Mouse (Mus musculus): ENCODE measurements around the gene Trpv1.

The Trpv1 gene

DNA sequence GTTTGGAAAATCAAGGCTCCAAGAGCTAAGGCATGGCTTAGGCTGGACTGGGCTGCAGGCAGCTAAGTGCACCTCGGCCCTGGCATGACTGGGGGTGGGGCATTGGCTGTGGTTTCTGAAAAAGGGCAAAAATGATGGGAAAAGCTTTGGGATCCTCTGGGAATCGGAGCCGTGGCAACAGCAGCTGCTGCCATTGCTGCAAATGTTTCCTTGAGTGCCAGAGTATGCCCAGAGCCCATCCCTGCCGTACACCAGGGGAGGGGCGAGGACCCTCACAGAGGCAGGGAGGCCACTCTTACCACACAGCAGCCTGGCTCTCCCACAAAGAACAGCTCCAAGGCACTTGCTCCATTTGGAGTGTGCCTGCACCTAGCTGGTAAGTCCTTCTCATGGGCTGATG is at the start of gene Trpv1:
Trpv1 (plus strand) TSS at position 301 of the 400 bp plus-strand sequence.
- no peak for DNase-seq

DNA sequence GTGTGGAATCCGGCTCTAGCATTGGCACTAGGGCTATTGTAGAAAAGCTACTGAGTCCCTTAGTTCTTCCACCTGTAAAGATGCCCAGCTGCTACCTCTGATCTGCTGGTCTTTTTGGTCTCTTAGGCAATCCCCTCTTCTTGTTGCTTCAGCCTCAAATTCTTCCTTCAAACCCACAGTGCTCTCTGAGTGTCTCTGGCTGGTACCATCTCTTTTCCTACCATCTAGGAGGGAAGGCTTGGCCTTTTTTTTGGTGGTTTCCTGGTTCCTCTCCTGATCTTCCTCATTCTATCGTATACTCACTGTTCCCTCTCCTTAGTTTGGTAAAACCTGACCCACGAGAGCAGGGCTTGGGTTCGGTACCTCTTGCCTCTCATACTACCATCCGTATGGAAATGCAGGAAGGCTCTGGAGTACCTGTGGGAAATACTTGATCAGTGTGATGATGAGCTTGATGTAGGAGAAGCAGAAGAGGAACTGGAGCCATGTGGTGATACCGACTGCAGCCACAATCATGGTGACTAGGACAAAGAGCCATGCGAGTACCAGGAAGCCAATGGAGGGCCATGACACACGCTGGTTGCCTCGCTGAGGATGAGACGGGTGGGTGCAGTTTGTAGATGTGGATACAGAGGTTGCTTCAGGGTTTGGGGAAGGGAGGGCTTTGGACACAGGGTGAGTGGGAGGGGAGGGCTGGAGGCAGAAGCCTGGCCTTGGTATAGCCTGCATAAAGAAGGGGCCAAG is 48.0 kb upstream of the Trpv1 start:
- DNase-seq, result no peak

DNA sequence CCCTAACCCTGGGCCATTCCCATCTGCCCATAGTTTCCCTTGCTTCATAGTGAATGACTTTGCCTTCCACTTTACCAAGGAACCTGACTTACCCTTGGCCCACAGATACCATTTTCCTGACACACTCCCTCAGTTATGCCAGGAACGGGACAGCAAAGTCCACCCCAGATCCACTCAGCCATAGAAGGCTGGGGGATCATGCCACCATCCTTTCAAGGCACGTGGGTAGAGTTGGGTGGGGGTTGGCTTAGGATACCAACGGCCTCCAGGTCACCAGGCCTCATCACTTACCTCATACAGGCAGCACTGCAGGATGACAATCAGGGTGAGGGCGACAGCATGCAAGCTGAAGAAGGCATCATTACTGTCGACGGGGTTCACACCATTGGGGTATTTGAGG is 46.9 kb upstream of the Trpv1 start:
- DNase-seq, result no peak

DNA sequence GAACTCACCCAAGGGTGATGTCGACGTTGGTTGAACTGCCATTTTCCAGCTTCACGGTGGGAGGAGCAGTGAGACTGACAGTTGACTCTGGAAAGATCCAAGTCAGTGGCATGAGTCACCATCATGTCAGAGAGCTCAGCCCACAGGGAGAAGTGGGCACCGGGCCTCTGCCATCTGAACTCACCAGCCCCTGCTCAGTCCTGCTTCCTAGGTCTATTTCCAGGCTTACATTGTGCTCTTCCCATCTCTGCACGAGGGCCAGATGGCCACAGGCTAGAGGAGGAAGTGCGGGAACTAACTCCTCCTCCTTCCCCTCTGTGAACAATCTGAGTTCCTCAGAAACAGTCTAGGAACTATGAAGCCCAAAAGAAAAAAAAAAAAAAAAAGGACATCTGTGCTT is 41.0 kb upstream of the Trpv1 start:
- no peak for DNase-seq

DNA sequence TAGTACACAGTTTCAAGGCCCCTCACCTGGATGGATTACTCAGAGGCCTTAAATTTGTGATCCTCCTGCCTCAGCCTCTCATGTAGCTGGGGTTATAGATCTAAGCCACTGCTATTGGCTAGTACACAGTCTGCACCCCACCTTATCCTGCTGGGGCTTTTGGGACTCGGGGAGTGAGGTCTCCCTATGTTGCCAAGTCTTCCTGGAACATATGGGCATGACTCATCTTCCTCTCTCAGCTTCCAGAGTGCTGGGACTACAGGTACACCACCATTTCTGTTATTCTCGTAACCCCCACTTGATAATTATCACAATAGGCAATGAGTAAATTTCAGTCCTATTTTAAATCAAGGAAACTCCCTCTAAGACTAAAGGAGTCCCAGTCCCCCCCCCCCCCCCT is 39.6 kb upstream of the Trpv1 start:
- no peak for DNase-seq

DNA sequence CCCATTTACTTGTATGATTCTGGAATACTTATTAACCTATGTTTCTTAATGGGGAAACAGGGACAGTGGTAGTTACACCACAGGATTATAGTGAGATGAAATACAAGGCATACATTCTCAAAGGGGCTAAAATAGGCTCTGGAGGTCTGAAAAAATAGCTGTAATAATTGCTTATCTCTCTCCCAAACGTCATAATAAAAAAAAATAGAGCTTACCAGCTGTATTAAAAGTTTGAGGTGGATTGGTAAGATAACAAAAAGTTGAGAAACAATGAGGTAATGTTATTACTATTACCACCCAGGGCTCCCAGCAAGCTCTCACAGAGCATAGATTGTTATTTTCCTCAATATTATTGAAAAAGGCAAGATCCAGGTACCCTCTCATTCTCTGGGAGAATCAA is 35.9 kb upstream of the Trpv1 start:
- DNase-seq, result no peak

DNA sequence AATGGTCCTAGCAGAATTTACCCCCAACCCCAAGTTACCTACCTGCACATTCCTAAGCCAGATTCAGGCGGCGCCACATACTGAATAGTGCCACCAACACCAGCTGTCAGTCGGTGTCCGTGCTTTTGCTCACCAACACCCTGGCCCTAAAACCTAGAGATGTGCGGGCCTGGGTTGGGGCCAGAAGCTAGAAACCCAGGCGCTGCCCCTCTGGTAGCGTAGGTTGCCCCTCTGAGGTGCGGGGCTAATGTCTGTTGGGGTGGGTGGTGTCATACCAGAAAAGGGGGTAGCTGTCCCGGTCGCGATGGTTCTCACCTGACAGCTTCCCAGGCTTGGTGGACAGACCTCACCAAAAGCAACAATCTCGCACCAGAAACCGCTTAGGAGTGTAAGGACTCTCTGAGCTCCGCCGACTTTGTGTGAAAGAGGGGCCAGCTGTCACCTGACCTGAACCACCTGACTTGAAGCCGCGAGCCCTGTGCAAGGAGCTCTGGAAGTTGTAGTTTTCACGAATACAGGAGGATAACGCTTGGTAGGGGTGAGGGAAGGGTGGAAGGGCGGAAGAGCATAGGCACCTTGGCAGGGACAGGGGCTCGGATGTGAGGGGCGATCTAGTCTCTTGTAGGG is 35.4 kb upstream of the Trpv1 start, which contains the start of gene Ctns:
Ctns (minus strand) TSS at position 440 of the 627 bp plus-strand sequence.
- peak; percentile 86 for DNase-seq

DNA sequence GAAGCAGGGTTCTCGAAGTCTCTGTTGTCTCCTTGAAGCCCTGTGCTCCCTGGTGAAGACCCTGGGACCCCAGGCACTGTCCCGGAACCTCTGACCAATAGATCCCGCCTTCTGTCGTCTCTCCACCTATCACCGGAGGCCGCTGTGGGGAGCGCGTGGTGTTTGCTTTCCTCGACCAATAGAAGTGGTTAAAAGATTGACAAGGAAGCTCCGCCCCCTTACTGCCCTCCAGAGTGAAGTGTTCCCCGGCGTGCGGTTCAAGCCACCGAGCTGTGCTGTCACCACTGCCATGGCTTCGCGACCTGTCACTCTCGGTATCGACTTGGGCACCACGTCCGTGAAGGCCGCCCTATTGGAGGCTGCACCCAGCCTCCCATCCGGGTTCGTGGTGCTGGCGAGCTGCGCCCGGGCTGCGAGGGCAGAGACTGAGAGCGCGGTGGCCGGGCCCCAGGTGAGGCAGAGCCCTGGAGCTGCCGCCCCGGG is 34.8 kb upstream of the Trpv1 start, which contains the start of gene Shpk:
Shpk (plus strand) TSS at position 231 of the 483 bp plus-strand sequence.
- DNase-seq, result peak; percentile 95

DNA sequence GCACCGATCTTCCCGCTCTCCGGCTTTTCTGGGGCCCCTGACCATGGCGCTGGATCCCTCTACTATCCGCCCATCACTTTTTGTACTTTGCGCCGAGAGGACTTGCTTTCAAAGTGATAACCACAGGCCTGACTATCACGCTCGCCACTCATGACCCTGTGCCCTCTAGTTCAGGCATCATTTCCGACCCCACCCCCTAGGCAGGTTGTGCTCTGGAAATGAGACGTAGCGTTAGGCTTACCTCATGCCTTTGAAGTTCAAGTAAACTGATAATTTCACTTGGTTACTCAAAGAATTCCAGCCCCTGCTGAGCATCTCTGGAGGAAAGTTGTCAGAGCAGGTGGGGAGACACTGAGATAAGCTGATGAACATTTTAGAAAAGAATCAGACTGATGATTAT is 34.2 kb upstream of the Trpv1 start:
- DNase-seq, result no peak

DNA sequence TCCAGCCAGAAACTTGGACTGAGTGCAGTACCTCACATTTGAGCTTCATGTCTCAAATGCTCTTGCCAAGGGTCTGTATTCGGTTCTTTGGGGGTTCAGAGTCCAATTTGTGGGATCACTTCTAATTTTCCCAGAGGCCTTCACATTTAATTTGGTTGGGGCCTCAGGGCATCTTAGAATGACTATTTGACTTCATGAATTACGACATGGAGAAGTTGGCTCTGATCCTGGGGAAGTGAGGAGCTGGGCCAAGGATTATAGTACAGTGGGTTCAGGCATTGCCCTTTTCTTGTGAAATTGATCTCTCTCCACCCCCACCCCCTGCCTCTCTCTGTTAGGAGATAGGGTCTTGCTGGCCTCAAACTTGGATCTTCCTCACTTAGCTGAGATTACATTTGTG is 33.1 kb upstream of the Trpv1 start:
- no peak for DNase-seq

DNA sequence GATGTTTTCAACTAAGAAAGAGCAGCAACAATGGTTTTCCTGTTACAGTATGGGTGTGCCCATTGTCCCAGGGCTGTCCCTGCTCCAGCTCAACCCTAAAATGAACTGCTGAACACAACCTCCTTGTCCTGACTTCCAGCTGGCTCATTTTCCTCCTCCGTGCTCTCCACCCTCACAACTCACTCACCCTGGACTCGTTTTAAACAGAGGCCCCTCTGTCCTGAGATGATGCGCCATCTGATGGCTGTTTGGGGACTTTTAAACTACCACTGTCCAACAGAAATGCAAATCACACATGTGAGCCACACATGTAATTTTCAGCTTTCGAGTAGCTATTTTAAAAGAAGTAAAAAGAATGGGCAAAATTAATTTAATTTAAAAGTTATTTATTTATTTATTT is 32.5 kb upstream of the Trpv1 start:
- peak; percentile 13 for DNase-seq

DNA sequence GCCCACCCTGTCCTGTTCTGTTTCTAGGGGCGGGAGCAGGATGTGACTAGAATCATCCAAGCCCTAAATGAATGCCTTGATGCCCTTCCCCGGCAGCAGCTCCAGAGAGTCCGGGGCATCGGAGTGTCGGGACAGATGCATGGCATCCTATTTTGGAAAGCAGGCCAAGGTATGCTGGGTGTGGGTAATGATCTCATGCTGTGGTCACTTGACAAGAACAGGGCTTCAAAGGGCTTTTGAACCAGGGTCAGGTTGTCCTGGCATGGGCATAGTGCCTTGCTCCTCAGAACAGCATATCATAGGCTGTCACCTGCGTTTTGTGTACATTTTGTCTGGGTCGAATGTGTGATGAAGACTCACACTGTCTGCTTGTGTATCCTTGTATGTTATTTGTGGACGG is 30.2 kb upstream of the Trpv1 start:
- no peak for DNase-seq

DNA sequence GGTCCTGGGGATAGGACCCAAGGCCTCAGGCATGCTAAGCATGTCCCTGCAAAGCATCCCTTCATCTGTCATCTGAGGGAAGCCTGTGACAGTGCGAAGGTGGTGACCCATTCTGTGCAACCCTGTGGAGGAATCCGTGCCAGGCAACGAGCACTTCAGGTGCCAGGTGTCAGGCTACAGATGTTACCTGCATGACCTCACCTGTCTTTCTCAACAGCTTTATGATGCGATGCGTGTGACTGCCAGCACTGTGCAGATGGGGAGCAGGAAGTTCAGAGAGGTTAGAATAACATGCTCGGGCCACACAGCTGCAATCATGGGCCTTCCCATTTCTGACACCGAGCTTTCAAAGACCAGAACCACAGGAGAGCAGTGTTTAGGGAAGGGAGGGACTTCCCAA is 28.9 kb upstream of the Trpv1 start:
- no peak for DNase-seq

DNA sequence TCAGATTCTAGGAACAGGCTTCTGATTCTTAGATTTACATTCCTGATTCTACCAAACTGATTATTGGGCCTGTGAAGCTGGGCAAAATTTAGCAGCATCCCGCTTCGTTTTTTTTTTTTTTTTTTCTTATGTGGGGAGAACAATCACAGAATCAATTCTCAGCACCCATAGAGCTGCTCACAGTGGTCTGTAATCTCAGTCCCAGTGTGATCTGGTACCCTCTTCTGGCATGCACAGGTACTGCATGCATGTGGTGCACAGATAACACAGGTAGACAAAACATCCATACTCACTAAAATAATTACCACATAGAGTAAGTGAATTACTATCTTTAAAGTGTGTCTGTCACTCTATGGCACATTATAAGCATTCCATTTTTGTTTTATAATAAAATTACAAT is 26.5 kb upstream of the Trpv1 start:
- no peak for DNase-seq

DNA sequence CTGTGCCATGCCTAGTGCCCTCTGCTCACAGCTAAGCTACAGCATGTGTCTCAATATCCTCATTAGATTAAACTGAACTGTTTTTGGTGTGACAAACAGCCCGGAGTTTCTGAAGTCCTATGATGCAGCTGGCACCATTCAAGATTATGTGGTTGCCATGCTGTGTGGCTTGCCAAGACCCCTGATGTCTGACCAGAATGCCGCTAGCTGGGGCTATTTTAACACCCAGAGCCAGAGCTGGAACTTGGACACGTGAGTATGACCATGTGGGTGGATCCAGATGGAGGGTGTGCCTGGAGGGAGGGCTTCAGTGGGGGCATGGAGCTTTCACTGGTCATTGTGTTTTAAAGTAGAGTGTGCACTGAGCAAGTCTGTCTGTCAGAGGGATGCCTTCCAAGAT is 20.1 kb upstream of the Trpv1 start:
- DNase-seq, result no peak

DNA sequence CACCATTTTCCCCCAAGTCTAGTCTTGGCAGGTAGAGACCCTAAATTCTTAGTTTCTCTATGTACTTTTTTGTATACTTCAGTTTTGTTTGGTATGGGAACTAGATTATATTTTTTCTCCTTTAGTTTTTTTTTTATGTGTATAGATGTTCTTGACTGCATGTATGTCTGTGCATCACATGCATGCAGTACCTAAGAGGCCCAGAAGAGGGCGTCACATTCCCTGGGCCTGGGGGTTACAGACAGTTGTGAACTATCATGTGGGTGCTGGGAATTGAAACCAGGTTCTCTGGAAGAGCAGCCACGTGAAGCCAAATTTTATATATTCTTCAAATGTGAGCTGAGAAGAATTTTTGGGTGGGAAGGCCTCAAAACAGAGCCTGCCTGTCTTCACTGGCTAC is 14.4 kb upstream of the Trpv1 start:
- no peak for DNase-seq

DNA sequence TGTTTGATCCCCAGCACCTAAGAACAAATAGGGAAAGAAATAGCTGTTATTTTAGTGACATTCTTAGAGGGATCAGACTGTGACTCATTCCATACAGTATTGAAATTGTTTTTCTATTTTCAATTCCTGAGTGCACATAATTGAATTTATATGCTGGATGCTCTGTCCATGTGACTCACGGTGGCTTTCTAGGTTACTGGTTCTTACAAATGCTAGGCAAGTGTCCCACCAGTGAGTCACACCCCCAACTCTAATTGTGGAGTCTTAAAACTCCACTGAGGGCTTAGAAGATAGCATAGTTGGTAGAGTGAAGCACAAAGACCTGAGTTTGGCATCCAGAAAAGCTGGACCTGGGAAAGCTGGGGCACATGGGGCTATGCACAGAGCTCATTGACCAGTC is 13.4 kb upstream of the Trpv1 start:
- no peak for DNase-seq

DNA sequence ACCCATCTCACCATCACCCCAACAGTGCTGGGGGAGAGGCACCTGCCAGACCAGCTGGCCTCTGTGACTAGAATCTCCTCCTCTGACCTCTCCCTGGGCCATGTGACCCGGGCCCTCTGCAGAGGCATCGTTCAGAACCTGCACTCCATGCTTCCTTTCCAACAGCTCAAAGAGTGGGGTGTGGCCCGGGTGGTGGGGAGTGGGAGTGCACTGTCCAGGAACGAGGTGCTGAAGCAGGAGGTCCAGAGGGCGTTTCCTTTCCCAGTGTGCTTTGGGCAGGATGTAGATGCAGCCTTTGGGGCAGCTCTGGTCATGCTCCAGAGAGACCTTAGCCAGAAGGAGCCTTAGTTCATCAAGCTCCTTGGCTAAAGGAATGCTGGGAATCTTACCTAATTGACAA is 11.2 kb upstream of the Trpv1 start:
- DNase-seq, result no peak

DNA sequence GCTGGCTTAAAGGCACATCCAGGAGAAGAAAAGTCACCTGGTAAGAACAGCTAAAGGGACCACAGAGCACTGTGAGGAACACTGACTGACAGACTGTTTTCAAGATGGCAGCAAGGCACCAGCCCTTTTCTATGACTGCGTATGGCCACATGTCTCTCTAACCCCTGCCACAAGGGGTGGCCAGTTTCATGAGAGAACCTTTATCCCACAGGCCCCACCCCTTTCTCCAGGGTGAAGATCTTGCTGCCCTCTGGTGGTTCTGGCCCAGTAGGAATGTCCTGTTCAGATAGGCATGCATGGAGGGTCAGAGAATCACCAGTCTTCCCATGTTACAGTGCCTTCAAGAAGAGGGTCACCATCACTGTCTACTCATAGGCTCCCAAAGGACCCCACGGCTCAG is 10.1 kb upstream of the Trpv1 start:
- DNase-seq, result no peak

DNA sequence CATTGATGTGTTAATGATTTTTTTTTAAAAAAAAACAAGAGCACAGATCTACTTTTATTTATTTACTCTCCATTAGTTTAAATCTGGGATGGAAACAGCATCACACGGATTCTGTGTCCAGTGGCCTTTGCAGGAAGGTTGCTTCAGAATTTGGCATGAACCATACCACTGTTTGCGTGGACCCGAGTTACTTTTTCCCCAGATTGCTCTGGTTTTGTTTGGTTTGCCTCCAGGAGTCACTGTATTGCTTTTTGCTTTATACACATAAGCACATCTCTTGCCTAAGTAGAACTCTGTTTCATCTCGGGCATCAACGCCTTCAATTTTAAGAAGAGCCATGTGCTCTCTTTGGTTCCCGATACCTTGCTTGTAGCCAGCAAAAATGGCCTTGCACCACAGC is 8.2 kb upstream of the Trpv1 start:
- no peak for DNase-seq

DNA sequence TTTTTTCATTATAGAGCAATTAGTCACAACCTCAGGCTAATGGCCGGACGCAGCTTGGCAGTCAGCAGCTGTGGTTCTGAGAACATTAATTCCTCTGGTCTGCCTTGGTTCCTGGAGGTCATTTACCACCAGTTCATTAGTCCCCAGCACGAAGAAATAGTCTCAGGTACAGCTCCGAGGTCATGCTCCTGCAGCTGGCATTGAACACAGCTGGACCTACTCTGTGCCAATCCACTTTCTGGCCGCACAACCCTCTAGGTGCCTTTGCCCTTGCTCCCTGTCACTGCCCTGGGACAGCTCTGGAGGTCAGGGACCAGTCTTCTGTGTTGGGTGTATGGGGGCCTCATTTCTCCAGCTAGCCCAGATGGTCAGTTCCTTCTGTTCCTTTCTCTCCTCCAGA is 5.2 kb upstream of the Trpv1 start:
- no peak for DNase-seq

DNA sequence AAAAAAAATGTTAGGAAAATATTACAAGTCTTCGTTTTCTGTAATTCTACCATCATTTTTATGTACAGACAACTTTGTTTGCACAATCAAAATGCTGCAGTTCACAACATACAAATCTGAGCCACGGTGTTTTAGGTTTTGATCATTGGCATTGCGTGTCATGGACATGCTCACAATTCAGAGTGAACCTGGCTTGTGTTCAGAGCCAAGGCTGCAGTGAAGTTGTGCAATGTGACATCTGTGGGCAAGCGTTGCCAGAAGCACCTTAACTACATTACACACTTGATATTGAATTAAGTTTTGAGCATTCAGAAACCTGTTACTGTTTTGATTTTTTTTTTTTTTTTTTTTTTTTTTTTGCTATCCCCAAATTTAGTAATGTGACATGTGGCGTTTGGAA is 4.0 kb upstream of the Trpv1 start:
- DNase-seq, result no peak

DNA sequence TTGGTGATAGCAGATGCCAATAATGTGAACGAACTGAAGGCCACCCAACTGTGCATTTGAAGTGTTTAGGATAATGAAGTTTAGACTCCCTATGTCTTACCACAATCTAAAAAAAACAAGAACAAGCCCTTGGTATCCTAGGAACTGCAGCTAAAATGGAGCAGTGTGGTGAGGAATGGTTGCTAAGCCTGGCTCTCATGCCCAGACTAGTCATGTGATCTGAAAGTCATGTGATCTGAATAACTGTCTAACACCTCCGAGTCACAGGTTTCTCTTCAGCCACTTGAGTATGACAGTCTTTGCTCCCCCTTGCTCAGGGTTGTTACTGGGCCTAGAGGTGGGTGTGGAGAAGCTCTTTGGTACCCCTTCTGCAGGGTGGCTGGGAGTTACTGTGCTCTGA is 1.6 kb upstream of the Trpv1 start:
- no peak for DNase-seq

DNA sequence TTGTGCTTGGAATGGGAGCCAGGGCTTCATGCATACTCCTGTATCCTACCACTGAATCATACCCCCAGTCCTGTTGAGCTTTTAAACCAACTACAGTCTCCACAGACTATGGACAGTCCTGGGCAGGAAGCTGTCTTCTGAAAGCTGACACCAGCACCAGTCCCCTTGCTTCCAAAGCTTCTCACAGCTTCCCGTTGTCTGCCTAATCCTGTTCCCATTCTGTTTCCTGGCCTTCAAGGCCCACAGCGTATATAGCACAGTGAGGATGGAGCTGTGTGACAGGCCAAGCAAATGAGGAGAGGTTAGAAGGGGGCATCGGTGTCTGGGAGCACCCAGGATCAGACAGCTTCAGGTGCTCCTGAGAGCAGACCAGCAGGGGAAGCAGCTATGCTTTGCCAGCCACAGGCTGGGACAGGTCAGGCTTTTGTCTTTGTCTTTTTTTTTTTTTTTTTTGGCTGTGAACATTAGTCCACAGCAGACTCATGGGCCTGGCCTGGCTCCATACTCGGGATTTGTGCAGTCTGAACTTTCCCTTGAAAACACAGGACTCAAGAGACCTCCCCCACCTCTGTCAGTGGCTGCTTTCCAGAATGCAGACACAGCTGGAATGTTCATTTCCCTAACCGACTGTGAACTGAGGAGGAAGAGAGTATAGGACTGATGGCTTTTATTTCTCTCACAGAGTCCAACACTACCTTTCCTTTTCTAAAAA is 2.1 kb downstream of the Trpv1 start:
- DNase-seq, result peak; percentile 15
